Mouse (Mus musculus): ENCODE results near the gene Heatr6. TPM values are rescaled to one million over a fixed set of nuclear protein-coding genes. Genes with fewer than 3 reads are reported as not detected.

Gene Heatr6
- total RNA-seq, 1 experiment: 16.7 TPM

- no peaks in the 10 kb centered on the region for H3K36me3 ChIP-seq (ENCODE audit: control insufficient read depth, insufficient read depth, low read length, poor library complexity, severe bottlenecking)
- no peak for DNase-seq (ENCODE audit: low read depth, low spot score)
- H3K4me3 ChIP-seq (ENCODE audit: insufficient read depth in 1 of 2, low read depth in 1 of 2, low read length in 2 of 2, poor library complexity in 1 of 2, severe bottlenecking in 1 of 2): no peak within 1 kb of the TSS
- no peak within 1 kb of the TSS for H3K9ac ChIP-seq (ENCODE audit: insufficient read depth, low read depth, low read length, poor library complexity, severe bottlenecking)
- H3K27ac ChIP-seq (ENCODE audit: insufficient read depth, low read depth, low read length, poor library complexity, severe bottlenecking): no peak within 1 kb of the TSS
- in situ Hi-C loops (cut with MboI; ENCODE audit: low sequenced_read_pairs in 2 of 2, unreplicated experiment in 2 of 2): loop anchor here in 1 of 2 experiments (25.0 kb wide), 1 partner anchor 184 kb away; no protein-coding TSS in a partner anchor
- no peaks in the 10 kb centered on the region for H3K4me1 ChIP-seq (ENCODE audit: control insufficient read depth in 2 of 2, insufficient read depth in 2 of 2, low read length in 2 of 2, poor library complexity in 1 of 2)
- H3K9me3 ChIP-seq (ENCODE audit: control insufficient read depth, insufficient read depth, low read depth, low read length): no peaks in the 10 kb centered on the region
- TF ChIP-seq MAFK (IDR thresholded peaks at IDR 0.05; ENCODE audit: insufficient read depth, low read depth, low read length) (no peak), HCFC1 (IDR thresholded peaks at IDR 0.05; ENCODE audit: borderline replicate concordance, insufficient read depth, low read length) (no peak), ZNF384 (IDR thresholded peaks at IDR 0.05; ENCODE audit: low read depth, low read length) (no peak), CHD2 (IDR thresholded peaks at IDR 0.05; ENCODE audit: low read depth, low read length) (no peak), ZC3H11A (IDR thresholded peaks at IDR 0.05; ENCODE audit: borderline replicate concordance, low read depth, low read length) (no peak)
Observed at GRCm38 (mm10) chr11:83746681-83747080, 6.8 kb upstream of the Heatr6 start, which contains the start of gene Wfdc21. Gene Wfdc21 (plus strand): TSS chr11:83746940.

- Histone ChIP-seq H3K4me1 (ENCODE audit: control insufficient read depth in 2 of 2, insufficient read depth in 2 of 2, low read length in 2 of 2, poor library complexity in 1 of 2) (no peaks in the 10 kb centered on the region), H3K4me3 (ENCODE audit: insufficient read depth in 1 of 2, low read depth in 1 of 2, low read length in 2 of 2, poor library complexity in 1 of 2, severe bottlenecking in 1 of 2) (no peak overlapping the region), H3K27ac (ENCODE audit: insufficient read depth, low read depth, low read length, poor library complexity, severe bottlenecking) (no peak overlapping the region), H3K9ac (ENCODE audit: insufficient read depth, low read depth, low read length, poor library complexity, severe bottlenecking) (no peak overlapping the region), H3K9me3 (ENCODE audit: control insufficient read depth, insufficient read depth, low read depth, low read length) (no peaks in the 10 kb centered on the region), H3K36me3 (ENCODE audit: control insufficient read depth, insufficient read depth, low read length, poor library complexity, severe bottlenecking) (no peaks in the 10 kb centered on the region)
- TF ChIP-seq HCFC1 (IDR thresholded peaks at IDR 0.05; ENCODE audit: borderline replicate concordance, insufficient read depth, low read length) (no peak), ZC3H11A (IDR thresholded peaks at IDR 0.05; ENCODE audit: borderline replicate concordance, low read depth, low read length) (no peak), MAFK (IDR thresholded peaks at IDR 0.05; ENCODE audit: insufficient read depth, low read depth, low read length) (no peak)
- no peak for DNase-seq (ENCODE audit: low read depth, low spot score)
- in situ Hi-C loops (cut with MboI; ENCODE audit: low sequenced_read_pairs in 2 of 2, unreplicated experiment in 2 of 2): loop anchor here in 1 of 2 experiments (25.0 kb wide), 1 partner anchor 185 kb away; no protein-coding TSS in a partner anchor
Observed at GRCm38 (mm10) chr11:83747376-83748265, 5.9 kb upstream of the Heatr6 start.

GRCm38 (mm10) chr11:83754227-83754626 is 731 bp downstream of the Heatr6 start:
- DNase-seq (ENCODE audit: low read depth, low spot score): no peak
- in situ Hi-C loops (cut with MboI; ENCODE audit: low sequenced_read_pairs in 2 of 2, unreplicated experiment in 2 of 2): no loop called here
- Histone ChIP-seq H3K27ac (ENCODE audit: insufficient read depth, low read depth, low read length, poor library complexity, severe bottlenecking) (no peak overlapping the region), H3K4me3 (ENCODE audit: insufficient read depth in 1 of 2, low read depth in 1 of 2, low read length in 2 of 2, poor library complexity in 1 of 2, severe bottlenecking in 1 of 2) (peak overlapping the region; percentile 88 to 98), H3K4me1 (ENCODE audit: control insufficient read depth in 2 of 2, insufficient read depth in 2 of 2, low read length in 2 of 2, poor library complexity in 1 of 2) (peaks cover 0 to 7% of the 10 kb centered on the region in 2 experiments; a peak in 2 of 4 replicates), H3K9me3 (ENCODE audit: control insufficient read depth, insufficient read depth, low read depth, low read length) (no peaks in the 10 kb centered on the region), H3K36me3 (ENCODE audit: control insufficient read depth, insufficient read depth, low read length, poor library complexity, severe bottlenecking) (peaks cover 19% of the 10 kb centered on the region), H3K9ac (ENCODE audit: insufficient read depth, low read depth, low read length, poor library complexity, severe bottlenecking) (peak overlapping the region; percentile 99)
- TF ChIP-seq CHD2 (IDR thresholded peaks at IDR 0.05; ENCODE audit: low read depth, low read length) (no peak), MAFK (IDR thresholded peaks at IDR 0.05; ENCODE audit: insufficient read depth, low read depth, low read length) (no peak)

- TF ChIP-seq MAFK (IDR thresholded peaks at IDR 0.05; ENCODE audit: insufficient read depth, low read depth, low read length) (no peak), CHD2 (IDR thresholded peaks at IDR 0.05; ENCODE audit: low read depth, low read length) (no peak), ZNF384 (IDR thresholded peaks at IDR 0.05; ENCODE audit: low read depth, low read length) (no peak), HCFC1 (IDR thresholded peaks at IDR 0.05; ENCODE audit: borderline replicate concordance, insufficient read depth, low read length) (no peak), ZC3H11A (IDR thresholded peaks at IDR 0.05; ENCODE audit: borderline replicate concordance, low read depth, low read length) (no peak)
- no peak overlapping the region for H3K27ac ChIP-seq (ENCODE audit: insufficient read depth, low read depth, low read length, poor library complexity, severe bottlenecking)
- H3K9me3 ChIP-seq (ENCODE audit: control insufficient read depth, insufficient read depth, low read depth, low read length): no peaks in the 10 kb centered on the region
- no peak overlapping the region for H3K4me3 ChIP-seq (ENCODE audit: insufficient read depth in 1 of 2, low read depth in 1 of 2, low read length in 2 of 2, poor library complexity in 1 of 2, severe bottlenecking in 1 of 2)
- DNase-seq (ENCODE audit: low read depth, low spot score): no peak
- H3K36me3 ChIP-seq (ENCODE audit: control insufficient read depth, insufficient read depth, low read length, poor library complexity, severe bottlenecking): peaks cover 26% of the 10 kb centered on the region
- H3K4me1 ChIP-seq (ENCODE audit: control insufficient read depth in 2 of 2, insufficient read depth in 2 of 2, low read length in 2 of 2, poor library complexity in 1 of 2): no peaks in the 10 kb centered on the region
- in situ Hi-C loops (cut with MboI; ENCODE audit: low sequenced_read_pairs in 2 of 2, unreplicated experiment in 2 of 2): no loop called here
- no peak overlapping the region for H3K9ac ChIP-seq (ENCODE audit: insufficient read depth, low read depth, low read length, poor library complexity, severe bottlenecking)
Observed at GRCm38 (mm10) chr11:83767306-83767705, 13.8 kb downstream of the Heatr6 start.

Data from ES-E14 (cell line).